Mouse (Mus musculus) urinary bladder, adult 18-20 months (tissue): ENCODE results near the gene Tuft1.

Source experiments
- DNase-seq, 2 experiments: peaks; one replicate each; pipeline ENCODE4 v3.0.0; 2022; ENCODE audit warnings: low spot score in 2 of 2, mixed read lengths in 2 of 2

Gene Tuft1

GRCm38 (mm10) chr3:94595871-94596287, 62.8 kb downstream of the Tuft1 start:
- no peak for DNase-seq

- DNase-seq, result no peak
Observed at GRCm38 (mm10) chr3:94591066-94591465, 67.6 kb downstream of the Tuft1 start.

GRCm38 (mm10) chr3:94587962-94588361, 70.7 kb downstream of the Tuft1 start:
- peak; percentile 18 to 44 for DNase-seq

- no peak for DNase-seq
Observed at GRCm38 (mm10) chr3:94582944-94583343, 75.7 kb downstream of the Tuft1 start.

GRCm38 (mm10) chr3:94582456-94582891, 76.2 kb downstream of the Tuft1 start, which contains the start of gene Snx27:
Gene Snx27, minus strand, starts transcription at chr3:94582716.
- peak; percentile 80 to 90 for DNase-seq

- DNase-seq, result no peak
Observed at GRCm38 (mm10) chr3:94581793-94582455, 76.7 kb downstream of the Tuft1 start.

- peak; percentile 7 to 22 for DNase-seq
Observed at GRCm38 (mm10) chr3:94581138-94581780, 77.4 kb downstream of the Tuft1 start.

- DNase-seq, result no peak
Observed at GRCm38 (mm10) chr3:94574506-94574905, 84.2 kb downstream of the Tuft1 start.

- no peak for DNase-seq
Observed at GRCm38 (mm10) chr3:94567242-94567641, 91.4 kb downstream of the Tuft1 start.

- no peak for DNase-seq
Observed at GRCm38 (mm10) chr3:94565557-94565956, 93.1 kb downstream of the Tuft1 start.

- DNase-seq, result no peak
Observed at GRCm38 (mm10) chr3:94565127-94565526, 93.5 kb downstream of the Tuft1 start.

- DNase-seq, result no peak
Observed at GRCm38 (mm10) chr3:94564356-94565010, 94.2 kb downstream of the Tuft1 start.

GRCm38 (mm10) chr3:94563163-94563562, 95.5 kb downstream of the Tuft1 start:
- no peak for DNase-seq
